Mouse (Mus musculus) left cerebral cortex, postnatal 4 days (tissue): ENCODE results near the gene 1700017N19Rik. TPM values are rescaled to one million over a fixed set of nuclear protein-coding genes. Genes with fewer than 3 reads are reported as not detected.
"Not testable (repeated sequence)": the region's sequence is repeated elsewhere in the genome, so short reads cannot be mapped to it uniquely, and the experiment has no call there.

ENCODE experiments used
- DNase-seq: peaks from one replicate; pipeline ENCODE4 v3.0.0-alpha.2; 2022
- intact Hi-C: fragments of 180-260 bp; cut with DNase I; formaldehyde crosslinking; loops from one replicate; pipeline ENCODE4 v1.15.1; 2025
- total RNA-seq, 2 experiments: library from RNA; stranded (reverse); gene quantifications; 2 replicates each; pipeline ENCODE4 v1.2.3; 2021

Gene 1700017N19Rik
- not detected for total RNA-seq

DNA sequence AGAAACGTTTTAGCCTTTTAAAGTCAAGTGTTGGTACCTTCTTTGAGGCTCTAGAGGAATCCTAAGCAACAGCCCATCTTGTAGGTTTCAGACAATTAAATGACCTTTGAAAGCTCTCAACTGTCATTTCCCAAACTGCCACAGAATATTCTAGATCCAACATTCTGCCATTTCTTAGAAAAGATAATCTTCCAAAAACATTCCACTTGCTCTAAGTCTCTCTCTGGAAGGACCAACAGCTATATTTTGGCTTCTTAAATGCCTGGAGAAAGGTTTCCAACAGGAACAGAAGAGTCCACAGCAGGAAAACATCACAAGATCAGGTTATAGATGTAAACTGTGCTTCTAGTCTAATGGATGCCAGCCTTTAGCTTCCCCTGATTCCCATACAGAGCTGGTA is at the start of gene 1700017N19Rik, which contains the start of gene 4930430F08Rik:
TSS of gene 1700017N19Rik (plus strand) at position 162 of the 400 bp plus-strand sequence.
TSS of gene 4930430F08Rik (minus strand) at position 101 of the 400 bp plus-strand sequence.
- DNase-seq = no peak
- intact Hi-C loops = no loop called here

DNA sequence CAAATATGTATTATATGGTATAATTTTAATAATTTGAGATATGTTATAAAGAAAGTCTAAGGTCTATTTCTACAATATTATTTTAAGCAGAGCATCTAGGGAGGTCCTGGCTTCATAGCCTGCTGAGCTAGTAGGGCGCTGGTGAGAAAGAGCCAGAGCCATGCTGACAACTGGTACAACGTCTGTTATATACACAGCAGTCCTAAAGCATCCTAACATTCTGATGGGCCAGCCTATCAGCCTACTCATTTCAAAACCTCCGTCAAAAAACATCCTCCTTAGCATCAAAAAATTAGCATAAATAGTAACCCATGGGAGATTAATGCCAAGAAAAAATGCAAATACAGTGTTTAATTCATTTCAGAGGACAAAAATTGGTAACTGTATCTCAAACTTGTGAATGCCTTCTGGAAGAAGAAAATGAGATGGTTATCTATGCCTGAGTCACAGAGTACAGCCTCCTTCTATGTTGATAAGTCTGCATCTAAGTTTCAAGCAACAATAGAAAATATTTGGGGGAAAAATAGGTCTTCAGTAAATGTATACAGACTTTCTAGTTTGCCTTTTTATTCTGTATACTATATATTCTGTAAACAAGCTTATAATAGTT is 33.6 kb upstream of the 1700017N19Rik start:
- no peak for DNase-seq
- intact Hi-C loops = no loop called here

DNA sequence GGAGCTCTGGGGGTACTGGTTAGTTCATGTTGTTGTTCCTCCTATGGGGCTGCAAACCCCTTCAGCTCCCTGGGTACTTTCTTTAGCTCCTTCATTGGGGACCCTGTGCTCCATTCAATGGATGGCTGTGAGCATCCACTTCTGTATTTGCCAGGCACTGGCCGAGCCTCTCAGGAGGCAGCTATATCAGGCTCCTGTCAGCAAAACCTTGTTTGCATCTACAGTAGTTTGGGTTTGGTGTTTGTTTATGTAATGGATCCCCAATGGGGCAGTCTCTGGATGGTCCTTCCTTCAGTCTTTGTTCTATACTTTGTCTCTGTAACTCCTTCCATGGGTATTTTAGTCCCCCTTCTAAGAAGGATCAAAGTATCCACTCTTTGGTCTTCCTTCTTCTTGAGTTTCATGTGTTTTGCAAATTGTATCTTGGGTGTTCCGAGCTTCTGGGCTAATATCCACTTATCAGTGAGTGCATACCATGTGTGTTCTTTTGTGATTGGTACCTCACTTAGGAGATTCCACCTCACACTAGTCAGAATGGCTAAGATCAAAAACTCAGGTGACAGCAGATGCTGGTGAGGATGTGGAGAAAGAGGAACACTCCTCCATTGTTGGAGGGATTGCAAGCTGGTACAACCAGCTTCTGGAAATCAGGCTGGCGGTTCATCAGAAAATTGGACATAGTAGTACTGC is 29.9 kb upstream of the 1700017N19Rik start:
- intact Hi-C loops, DNase-seq: not testable (repeated sequence)

DNA sequence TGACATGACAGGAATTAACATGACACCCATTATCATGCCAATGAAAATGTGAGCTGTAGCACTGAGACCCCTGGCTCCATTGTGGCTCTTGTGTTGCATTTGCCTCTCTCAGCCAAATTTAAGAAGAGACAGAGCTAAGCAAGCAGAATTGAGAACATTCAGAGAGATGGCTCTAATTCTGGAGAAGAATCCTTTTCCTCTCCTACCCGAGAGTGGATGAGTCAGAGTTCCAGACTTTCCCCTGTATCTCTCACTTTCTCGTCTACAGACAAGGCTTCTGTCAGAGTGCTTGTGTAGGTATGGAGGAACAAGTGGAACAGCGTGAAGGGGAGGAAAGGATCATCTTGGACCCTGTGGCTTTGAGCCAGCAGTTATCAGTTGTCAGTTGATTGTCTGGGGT is 26.2 kb upstream of the 1700017N19Rik start:
- DNase-seq = no peak
- intact Hi-C loops = no loop called here

DNA sequence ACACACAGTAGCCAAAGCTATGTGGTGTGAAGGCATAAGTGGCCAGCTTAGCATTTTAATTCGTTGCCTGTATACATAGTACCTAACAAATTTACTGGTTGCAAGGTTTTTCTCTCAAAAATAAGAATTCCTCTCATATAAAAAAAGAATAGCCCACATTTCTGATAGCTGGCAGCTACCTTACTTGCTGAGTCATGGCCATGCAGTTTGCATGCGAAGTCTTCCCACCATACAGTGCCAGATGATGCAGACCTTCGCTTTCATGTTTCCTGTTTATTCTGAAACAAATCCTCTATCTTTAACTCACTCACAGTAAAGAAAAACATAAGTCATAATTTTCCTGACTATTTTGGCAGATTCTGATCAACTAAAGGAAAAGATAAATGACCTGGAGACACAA is 18.6 kb upstream of the 1700017N19Rik start:
- intact Hi-C loops = loop anchor here (10.0 kb wide), 1 partner anchor 57 kb away; no protein-coding TSS in a partner anchor
- DNase-seq = no peak

DNA sequence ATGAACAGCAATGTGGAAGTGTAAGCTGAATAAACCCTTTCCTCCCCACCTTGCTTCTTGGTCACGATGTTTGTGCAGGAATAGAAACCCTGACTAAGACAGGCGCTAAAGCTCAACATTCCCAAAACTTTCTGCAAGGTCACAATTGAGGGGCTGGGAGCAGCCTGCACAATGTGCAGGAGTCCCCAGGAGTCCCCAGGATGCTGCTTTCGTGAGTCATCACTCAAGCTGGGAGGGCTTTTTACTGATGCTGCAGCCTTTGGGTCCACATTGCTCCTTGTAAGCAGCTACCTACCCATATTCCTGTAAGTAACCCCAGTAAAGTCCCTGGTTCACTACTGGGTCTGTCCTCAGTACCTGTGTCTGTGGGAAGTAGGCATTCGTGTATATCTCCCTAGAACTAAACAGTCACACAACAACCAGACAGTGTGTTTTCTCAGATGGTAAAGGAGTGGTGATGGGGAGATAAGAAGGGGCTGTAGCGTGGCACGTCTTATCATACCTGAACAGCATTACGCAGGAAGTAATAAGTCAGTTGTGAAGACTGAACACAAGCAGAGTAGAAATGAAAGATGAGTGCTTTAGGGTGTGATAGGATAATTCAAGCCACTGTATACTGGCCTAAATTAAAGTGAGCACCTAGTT is 15.7 kb upstream of the 1700017N19Rik start:
- intact Hi-C loops = loop anchor here (10.0 kb wide), 1 partner anchor 60 kb away; no protein-coding TSS in a partner anchor
- no peak for DNase-seq

DNA sequence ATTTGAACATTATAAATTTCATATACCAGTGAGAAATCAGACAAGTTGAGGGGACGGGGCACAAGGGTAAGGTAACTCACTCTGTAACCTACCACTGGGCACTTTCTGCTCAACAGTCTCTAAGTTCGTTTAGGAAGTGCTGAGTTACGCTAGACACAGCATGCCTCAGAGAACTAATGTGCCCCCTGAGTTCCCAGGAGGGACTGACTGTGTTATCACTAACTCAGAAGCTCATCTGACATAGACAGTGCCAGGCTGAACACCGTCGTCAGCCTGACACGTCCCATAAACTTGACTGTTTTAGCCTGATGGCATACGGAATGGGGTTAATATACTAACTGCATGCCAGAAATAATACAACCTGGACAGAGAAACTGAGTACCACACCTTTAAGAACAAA is 15.0 kb upstream of the 1700017N19Rik start:
- intact Hi-C loops = loop anchor here (10.0 kb wide), 1 partner anchor 60 kb away; no protein-coding TSS in a partner anchor
- DNase-seq = no peak

DNA sequence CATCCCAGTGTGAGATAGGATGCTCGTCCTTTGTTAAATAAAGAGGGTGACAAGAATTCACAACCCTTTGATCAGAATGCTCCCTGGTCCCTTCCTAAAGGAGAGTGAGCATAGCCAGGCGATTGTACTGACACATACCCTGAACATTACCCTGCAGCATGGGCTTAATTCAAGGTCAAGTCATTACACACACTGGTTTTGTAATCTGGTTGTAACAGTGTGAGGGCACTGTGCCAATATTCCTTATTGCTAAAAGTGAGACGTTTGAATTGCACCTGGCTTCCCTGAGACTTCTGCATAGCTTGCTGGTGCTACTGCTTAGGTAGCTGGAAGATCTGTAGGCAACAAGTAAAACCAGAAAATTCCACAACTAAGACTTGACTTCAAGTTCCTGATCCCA is 6.1 kb upstream of the 1700017N19Rik start:
- intact Hi-C loops = no loop called here
- DNase-seq = no peak

DNA sequence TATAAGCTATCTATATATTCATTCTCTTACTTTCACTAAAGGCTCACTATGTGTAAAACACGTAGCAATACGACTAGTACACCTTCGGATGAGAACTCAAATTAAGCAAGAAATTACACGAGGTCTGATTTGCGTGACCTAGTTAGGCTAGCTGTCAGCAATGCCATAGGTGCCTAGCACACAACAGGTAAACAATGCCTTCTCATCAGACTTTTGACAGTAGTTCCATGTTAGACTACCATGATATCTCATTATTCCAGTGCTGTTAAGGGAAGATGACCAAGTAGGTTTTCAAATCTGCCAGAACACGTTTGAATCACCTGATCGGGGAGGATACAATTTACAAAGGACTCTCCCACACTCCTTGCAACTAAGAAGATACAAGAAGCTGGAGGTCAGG is 1.8 kb upstream of the 1700017N19Rik start:
- no peak for DNase-seq
- intact Hi-C loops = no loop called here

DNA sequence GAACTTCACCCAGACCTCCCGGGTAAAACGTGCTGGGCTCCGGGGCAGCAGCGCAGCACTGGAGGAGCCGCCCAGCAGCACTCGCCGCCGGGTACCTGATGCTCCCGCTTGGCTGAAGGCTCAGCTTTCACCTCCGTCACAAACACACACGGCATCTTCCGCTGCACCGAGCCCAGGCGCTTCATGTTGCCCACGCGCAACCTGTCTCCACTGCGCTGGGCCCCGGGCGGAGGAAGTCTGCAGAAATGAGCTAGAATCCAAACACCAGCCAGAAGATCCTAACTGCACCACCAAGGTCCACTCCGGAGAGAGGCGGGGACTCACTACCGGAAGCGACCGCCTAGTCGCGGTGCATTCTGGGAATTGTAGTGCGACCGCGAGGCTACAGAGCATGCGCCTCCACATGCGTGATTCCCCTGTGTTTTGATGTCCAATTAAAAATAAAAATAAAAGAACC is 1.3 kb upstream of the 1700017N19Rik start:
- peak; percentile 93 for DNase-seq
- intact Hi-C loops = no loop called here

DNA sequence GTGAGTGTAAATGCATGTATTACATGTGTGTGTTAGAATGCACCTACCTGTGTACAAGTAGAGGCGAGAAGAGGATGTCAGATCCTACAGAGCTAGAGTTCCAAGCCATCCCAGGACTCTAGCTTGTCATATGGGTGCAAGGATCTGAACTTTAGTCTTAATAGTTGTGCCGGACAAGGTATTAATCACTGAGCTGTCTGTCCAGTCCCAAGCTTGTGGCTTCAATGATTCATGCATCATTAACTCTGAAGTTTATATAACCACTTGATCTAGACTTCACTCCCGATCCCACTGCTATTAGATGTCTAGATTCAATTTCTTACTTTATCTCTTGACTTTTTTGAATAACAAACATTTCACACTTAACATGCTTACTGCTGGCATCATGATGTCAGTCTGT is 8.1 kb downstream of the 1700017N19Rik start:
- no peak for DNase-seq
- intact Hi-C loops = no loop called here

DNA sequence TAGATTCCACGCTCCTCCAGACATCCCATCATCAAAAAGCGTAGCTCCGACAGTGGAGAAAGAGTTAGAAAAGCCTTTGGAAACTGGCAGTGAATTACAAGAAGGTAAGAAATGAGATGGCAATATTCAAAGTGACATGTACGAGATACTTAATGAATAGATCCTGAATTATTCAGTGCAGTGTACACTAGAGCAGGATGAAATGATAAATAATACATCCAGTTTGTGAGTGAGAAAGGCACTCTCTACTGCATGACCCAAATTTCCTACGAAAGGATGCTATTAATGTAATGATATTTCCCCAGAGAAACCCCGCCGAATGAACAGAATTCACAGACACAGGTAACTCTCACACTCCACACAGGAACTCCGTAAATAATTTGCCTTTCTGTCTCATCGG is 13.2 kb downstream of the 1700017N19Rik start:
- DNase-seq = no peak
- intact Hi-C loops = loop anchor here (10.0 kb wide), 1 partner anchor 1841 kb away; no protein-coding TSS in a partner anchor

DNA sequence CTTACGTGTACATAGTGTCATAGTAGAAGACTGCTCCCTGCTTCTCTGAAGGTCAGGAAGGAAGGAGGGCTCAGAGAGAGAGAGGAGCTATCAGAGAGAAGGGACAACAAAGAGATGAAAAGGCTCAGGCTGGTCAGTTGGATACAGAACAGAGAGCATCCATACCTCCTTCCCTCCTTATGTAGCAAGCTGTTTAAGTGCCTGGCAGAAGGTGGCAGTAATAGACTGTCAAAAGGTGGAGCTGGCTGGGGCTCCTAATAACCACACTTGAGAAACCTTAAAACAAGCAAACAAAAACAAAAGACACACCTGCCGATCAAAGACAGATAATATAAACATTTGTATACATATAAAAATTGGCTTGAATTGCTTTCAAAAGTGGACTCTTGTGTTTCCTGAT is 14.0 kb downstream of the 1700017N19Rik start:
- intact Hi-C loops = loop anchor here (10.0 kb wide), 1 partner anchor 1841 kb away; no protein-coding TSS in a partner anchor
- peak; percentile 10 for DNase-seq

DNA sequence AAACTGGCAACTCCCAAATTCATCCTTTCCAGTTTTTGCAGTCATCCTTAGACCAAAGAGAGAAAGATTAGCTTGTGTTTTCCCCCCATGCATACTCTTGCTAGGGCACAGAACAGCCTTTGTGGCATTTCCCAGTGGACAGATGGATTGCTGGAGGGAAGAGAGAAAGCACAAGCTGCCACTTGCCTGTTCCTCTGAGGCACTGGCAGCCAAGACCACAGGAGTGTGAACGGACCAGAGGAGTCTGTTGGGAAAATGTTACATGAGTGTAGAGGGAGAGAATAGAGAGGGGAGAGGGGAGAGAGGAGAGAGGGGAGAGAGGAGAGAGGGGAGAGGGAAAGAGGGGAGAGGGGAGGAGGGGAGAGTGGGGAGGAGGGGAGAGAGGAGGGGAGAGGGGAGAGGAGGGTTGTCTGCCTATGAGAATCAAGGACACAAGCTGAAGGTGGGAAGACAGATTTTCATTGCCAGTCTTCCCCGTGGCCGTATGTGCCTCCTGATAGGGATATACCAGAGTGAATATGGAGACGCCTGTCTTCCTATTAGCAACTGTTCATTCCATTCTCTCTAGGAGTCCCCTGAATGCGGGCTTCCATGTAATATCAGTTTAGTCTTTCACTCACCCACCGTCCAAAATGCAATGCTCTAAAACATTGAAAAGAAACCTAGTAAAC is 27.1 kb downstream of the 1700017N19Rik start:
- peak; percentile 55 for DNase-seq
- intact Hi-C loops = no loop called here

DNA sequence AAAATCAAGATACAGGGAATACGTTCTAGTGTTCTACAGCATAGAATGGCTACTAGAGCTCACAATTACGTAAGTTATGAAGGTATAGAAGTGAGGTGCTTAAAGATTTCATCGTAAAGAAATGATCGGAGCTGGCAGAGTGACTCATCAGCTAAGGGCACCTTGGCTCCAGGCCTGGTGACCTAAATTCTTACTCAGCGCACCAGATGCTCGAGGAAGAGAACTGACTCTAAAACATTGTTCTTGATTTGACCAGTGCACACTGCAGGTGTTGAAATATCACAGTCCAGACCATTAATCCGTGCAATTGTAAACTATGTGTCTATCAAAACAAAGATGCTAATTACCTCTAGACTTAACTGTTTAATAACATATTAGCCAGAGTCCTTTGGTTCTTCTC is 29.2 kb downstream of the 1700017N19Rik start:
- DNase-seq = no peak
- intact Hi-C loops = no loop called here

DNA sequence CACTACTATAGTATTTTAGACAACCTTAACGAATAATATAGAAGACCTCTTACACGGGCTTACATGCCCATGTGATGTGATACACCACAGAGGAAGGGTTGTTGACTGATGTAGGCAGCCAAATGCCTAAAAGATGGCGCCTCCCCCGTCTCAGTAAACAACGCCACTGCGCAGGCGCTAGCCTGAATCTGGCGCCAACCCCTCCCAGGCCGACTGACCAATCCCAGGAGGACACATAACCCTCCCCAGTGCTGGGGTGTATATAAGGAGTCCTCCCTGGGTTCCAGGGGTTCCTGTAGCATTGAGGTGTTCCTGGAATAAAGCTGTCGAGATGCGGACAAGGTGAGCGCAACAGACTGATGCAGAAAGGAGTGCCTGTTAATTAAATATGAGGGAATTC is 29.8 kb downstream of the 1700017N19Rik start:
- no peak for DNase-seq
- intact Hi-C loops = no loop called here

DNA sequence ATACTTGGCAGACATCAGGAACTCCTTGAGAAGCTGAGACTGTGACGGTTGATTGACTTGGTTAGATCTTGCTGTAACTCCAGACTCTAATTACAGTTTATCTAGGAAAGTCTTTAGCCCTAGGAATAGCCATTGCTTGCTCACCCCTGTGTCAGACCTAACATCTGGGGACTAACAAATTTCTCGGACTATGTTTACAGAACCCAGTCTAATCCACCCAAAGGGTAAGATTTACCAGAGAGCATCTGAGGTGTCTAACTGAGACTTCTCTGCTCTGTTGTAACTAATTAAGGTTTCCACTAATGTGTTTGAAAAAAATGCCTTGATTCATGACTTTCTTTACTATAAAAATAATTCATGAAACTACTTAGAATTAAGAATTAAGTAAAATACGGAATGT is 32.2 kb downstream of the 1700017N19Rik start:
- intact Hi-C loops = no loop called here
- no peak for DNase-seq

DNA sequence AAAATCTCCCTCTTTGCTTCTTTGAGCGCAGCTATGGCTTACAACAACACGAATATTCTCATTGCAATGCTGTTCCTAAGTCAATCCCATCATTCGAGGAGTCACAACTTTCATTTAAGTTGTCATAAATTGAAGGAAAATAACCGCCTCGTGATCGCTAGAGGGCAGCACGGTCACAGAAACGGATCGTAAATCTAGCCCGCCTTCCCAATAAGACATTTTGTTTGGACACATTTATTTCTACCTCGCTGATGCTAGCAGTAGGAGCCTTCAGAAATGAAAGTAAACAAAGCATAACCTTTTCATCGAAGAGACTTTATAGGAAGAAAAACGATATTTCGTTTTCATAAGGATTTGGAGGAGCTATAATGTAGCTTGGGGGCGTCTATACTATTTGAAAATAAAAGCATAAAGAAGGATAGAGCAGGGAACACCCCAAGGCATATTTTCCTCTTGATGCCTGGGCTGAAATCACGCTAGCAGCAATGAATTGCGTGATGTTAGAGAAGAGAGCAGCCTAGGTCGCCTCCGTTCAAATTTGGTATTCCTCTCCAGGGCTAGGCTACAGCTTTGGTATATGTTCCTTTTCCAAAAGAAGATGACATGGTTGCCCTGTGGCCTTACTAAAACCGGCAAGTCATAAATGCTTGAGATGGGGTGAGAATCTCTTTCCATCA is 39.6 kb downstream of the 1700017N19Rik start:
- peak; percentile 63 for DNase-seq
- intact Hi-C loops = loop anchor here (5.0 kb wide), 1 partner anchor 1787 kb away; no protein-coding TSS in a partner anchor

DNA sequence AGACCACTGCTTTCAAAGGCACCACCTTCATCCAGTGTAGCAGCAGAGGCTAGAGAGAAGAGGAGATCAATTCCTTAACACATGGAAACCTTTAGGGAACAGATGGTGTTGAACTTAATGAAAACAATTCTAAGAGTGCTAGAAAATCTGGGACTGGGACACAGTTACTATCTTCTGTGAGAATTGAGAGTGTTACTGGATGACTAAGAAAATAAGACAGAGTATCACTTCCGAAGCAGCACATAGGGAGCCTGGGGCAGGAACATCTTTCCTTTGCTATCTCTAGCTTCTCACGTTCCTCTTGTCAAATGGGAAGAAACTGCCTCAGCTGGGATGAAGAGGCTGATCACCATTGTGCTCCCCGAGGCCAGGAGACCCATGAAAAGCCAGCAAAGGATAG is 52.6 kb downstream of the 1700017N19Rik start:
- DNase-seq = no peak

DNA sequence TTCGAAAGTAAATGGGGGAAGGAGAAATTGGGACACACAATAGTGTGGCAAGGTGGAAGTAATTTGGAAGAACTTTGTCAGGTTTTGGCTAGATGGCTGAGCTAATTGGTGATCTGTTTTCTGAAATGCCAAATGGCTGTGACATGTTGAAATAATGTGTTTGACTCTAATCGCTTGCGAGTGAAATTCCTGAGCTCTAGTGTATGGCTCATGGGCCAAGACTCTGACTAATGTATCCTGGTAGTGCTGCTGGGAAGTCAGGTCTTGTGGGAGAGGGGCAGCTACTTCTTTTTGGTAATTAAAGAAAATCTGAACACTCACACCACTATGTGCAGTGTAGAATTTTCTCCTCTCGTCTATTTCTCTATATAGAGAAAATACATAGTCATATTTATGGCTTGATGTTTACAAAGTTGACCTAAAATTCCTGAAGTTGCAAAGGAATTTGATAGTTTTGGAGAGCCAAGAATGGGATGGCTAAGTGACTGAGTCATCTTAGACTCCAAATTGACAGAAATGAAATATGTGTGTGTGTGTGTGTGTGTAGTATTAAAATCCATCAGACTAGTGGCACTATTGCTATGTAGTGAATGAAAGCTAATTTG is 55.1 kb downstream of the 1700017N19Rik start:
- intact Hi-C loops = no loop called here
- DNase-seq = no peak

More for the DNA sequence above, 52.6 kb downstream of the 1700017N19Rik start:
- intact Hi-C loops = no loop called here
